Mouse (Mus musculus) megakaryocyte progenitor cell, adult 5-6 weeks (primary cell): ENCODE measurements around the gene Cbarp. TPM values are rescaled to one million over a fixed set of nuclear protein-coding genes. Genes with fewer than 3 reads are reported as not detected.

ENCODE experiments used
- ATAC-seq: replicated peaks from 2 replicates; pipeline ENCODE4 v1.8.0; 2016; ENCODE audit warnings: mild to moderate bottlenecking, moderate TSS enrichment, inconsistent platforms; ENCODE audit not compliant: poor library complexity
- total RNA-seq, 2 experiments: library from RNA; stranded (forward) in 1 of 2; stranded (reverse) in 1 of 2; fragments of 157-497, 149-512 nt in 1 of 2; fragments of 200-1000 nt in 1 of 2; gene quantifications; 2 replicates each; pipeline versions ENCODE4 v1.2.3 to v1.2.4; 2015 to 2017

The Cbarp gene
- total RNA-seq, 2 experiments from 2014 or later = 2.2 to 4.8 TPM

GRCm38 (mm10) chr10:80144864-80145838, 4.5 kb upstream of the Cbarp start:
- ATAC-seq = no peak

- no peak for ATAC-seq
These were observed 3.5 kb upstream of the Cbarp start for GRCm38 (mm10) chr10:80144159-80144558.

- ATAC-seq = no peak
These were observed 3.0 kb upstream of the Cbarp start for GRCm38 (mm10) chr10:80143664-80144063.

GRCm38 (mm10) chr10:80142530-80142925, 1.9 kb upstream of the Cbarp start:
- ATAC-seq = no peak

- peak; percentile 69 for ATAC-seq
These were observed 1.3 kb upstream of the Cbarp start for GRCm38 (mm10) chr10:80141786-80142529.

- peak; percentile 79 for ATAC-seq
These were observed 608 bp upstream of the Cbarp start for GRCm38 (mm10) chr10:80141243-80141642.

- no peak for ATAC-seq
These were observed 515 bp downstream of the Cbarp start for GRCm38 (mm10) chr10:80139975-80140665.

GRCm38 (mm10) chr10:80139439-80139775, 1.2 kb downstream of the Cbarp start:
- ATAC-seq = no peak

GRCm38 (mm10) chr10:80138553-80139438, 1.8 kb downstream of the Cbarp start, which contains the start of gene Atp5d:
Gene Atp5d (plus strand): TSS chr10:80138632.
- ATAC-seq = no peak

GRCm38 (mm10) chr10:80137626-80138552, 2.7 kb downstream of the Cbarp start:
- no peak for ATAC-seq

- ATAC-seq = no peak
These were observed 3.5 kb downstream of the Cbarp start for GRCm38 (mm10) chr10:80136952-80137625.

- no peak for ATAC-seq
These were observed 4.3 kb downstream of the Cbarp start for GRCm38 (mm10) chr10:80136179-80136951.

- ATAC-seq = no peak
These were observed 5.0 kb downstream of the Cbarp start for GRCm38 (mm10) chr10:80135641-80136040.

- no peak for ATAC-seq
These were observed 5.5 kb downstream of the Cbarp start for GRCm38 (mm10) chr10:80135161-80135560.

- no peak for ATAC-seq
These were observed 6.2 kb downstream of the Cbarp start for GRCm38 (mm10) chr10:80134421-80134820.

- peak; percentile 33 for ATAC-seq
These were observed 7.3 kb downstream of the Cbarp start for GRCm38 (mm10) chr10:80133226-80133849.

GRCm38 (mm10) chr10:80131952-80132350, 8.7 kb downstream of the Cbarp start:
- ATAC-seq = no peak
